Mouse (Mus musculus) mature B cell (primary cell): ENCODE data around the gene Samd10.

Experiments
- in situ Hi-C: fragments of 300-500 bp; cut with MboI; formaldehyde crosslinking; loops from 2 replicates; pipeline ENCODE4 v1.14.3; 2019

Gene Samd10

GRCm38 (mm10) chr2:181592231-181593041 is 6.6 kb downstream of the Samd10 start, which contains the start of gene Zfp512b:
Gene Zfp512b, minus strand, starts transcription at chr2:181592803.
- in situ Hi-C loops, result no loop called here

- in situ Hi-C loops, result no loop called here
Measured at GRCm38 (mm10) chr2:181591528-181592085, 7.4 kb downstream of the Samd10 start, which contains the start of gene Prpf6. Gene Prpf6, plus strand, starts transcription at chr2:181591868.

GRCm38 (mm10) chr2:181590471-181590870 is 8.5 kb downstream of the Samd10 start:
- in situ Hi-C loops, result no loop called here

- in situ Hi-C loops, result no loop called here
Measured at GRCm38 (mm10) chr2:181589732-181590105, 9.3 kb downstream of the Samd10 start.

- in situ Hi-C loops, result no loop called here
Measured at GRCm38 (mm10) chr2:181589011-181589731, 9.8 kb downstream of the Samd10 start.

- in situ Hi-C loops, result no loop called here
Measured at GRCm38 (mm10) chr2:181588229-181588780, 10.7 kb downstream of the Samd10 start.

- in situ Hi-C loops, result no loop called here
Measured at GRCm38 (mm10) chr2:181587796-181588195, 11.2 kb downstream of the Samd10 start.

GRCm38 (mm10) chr2:181586124-181586523 is 12.9 kb downstream of the Samd10 start:
- in situ Hi-C loops, result no loop called here

- in situ Hi-C loops, result no loop called here
Measured at GRCm38 (mm10) chr2:181585506-181585905, 13.5 kb downstream of the Samd10 start.

- in situ Hi-C loops, result no loop called here
Measured at GRCm38 (mm10) chr2:181584411-181584942, 14.5 kb downstream of the Samd10 start, which contains the start of gene Uckl1. Gene Uckl1, minus strand, starts transcription at chr2:181584892.

GRCm38 (mm10) chr2:181583460-181584257 is 15.4 kb downstream of the Samd10 start:
- in situ Hi-C loops, result no loop called here

GRCm38 (mm10) chr2:181582939-181583338 is 16.1 kb downstream of the Samd10 start:
- in situ Hi-C loops, result no loop called here

- in situ Hi-C loops, result no loop called here
Measured at GRCm38 (mm10) chr2:181582358-181582757, 16.7 kb downstream of the Samd10 start.

- in situ Hi-C loops, result no loop called here
Measured at GRCm38 (mm10) chr2:181581402-181582120, 17.5 kb downstream of the Samd10 start.

GRCm38 (mm10) chr2:181581016-181581401 is 18.0 kb downstream of the Samd10 start:
- in situ Hi-C loops, result no loop called here

- in situ Hi-C loops, result no loop called here
Measured at GRCm38 (mm10) chr2:181580131-181580772, 18.8 kb downstream of the Samd10 start.

GRCm38 (mm10) chr2:181579681-181580080 is 19.3 kb downstream of the Samd10 start:
- in situ Hi-C loops, result loop anchor here (10.0 kb wide), 1 partner anchor 185 kb away; no protein-coding TSS in a partner anchor

- in situ Hi-C loops, result loop anchor here (10.0 kb wide), 1 partner anchor 184 kb away; no protein-coding TSS in a partner anchor
Measured at GRCm38 (mm10) chr2:181578790-181579618, 20.0 kb downstream of the Samd10 start.
